Mouse (Mus musculus) adrenal gland, adult 18-20 months (tissue): ENCODE data around the gene Gm10337. TPM values are rescaled to one million over a fixed set of nuclear protein-coding genes. Genes with fewer than 3 reads are reported as not detected.

Experiments used
- DNase-seq, 2 experiments: peaks; one replicate each; pipeline ENCODE4 v3.0.0; 2021 to 2022; ENCODE audit warnings: low spot score in 2 of 2
- total RNA-seq, 2 experiments: library from RNA; stranded (reverse); gene quantifications; 1 replicate in 1 of 2; 2 replicates in 1 of 2; pipeline ENCODE4 v1.2.3; 2021

Gm10337 gene
- total RNA-seq, 2 experiments from 2014 or later = not detected

DNA sequence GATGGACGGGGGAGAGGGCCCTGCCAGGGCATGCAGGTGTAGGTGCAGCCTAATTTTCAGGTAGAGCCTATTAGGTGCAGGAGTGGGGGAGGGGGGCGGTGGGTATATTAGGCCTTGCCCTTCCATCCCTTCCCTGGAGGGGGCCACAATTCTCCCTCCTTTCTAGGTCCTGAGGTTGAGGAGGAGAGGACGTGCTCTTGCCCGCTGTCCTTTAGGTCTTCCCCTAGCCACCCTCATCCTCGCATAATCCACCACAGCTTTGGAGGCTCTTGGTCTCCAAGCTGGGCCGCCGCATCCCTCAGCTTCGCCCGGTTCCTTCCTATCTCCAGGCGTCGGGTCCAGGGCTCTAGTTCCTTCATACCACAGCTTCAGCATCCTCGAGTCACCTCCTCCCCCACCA, 12.8 kb downstream of the Gm10337 start:
- DNase-seq = no peak

GRCm38 (mm10) chr15:102516728-102517404, 13.3 kb downstream of the Gm10337 start, which contains the start of gene Map3k12:
Map3k12 (minus strand) TSS chr15:102517064.
- peak; percentile 76 to 78 for DNase-seq

GRCm38 (mm10) chr15:102517631-102517975, 14.1 kb downstream of the Gm10337 start:
- no peak for DNase-seq

DNA sequence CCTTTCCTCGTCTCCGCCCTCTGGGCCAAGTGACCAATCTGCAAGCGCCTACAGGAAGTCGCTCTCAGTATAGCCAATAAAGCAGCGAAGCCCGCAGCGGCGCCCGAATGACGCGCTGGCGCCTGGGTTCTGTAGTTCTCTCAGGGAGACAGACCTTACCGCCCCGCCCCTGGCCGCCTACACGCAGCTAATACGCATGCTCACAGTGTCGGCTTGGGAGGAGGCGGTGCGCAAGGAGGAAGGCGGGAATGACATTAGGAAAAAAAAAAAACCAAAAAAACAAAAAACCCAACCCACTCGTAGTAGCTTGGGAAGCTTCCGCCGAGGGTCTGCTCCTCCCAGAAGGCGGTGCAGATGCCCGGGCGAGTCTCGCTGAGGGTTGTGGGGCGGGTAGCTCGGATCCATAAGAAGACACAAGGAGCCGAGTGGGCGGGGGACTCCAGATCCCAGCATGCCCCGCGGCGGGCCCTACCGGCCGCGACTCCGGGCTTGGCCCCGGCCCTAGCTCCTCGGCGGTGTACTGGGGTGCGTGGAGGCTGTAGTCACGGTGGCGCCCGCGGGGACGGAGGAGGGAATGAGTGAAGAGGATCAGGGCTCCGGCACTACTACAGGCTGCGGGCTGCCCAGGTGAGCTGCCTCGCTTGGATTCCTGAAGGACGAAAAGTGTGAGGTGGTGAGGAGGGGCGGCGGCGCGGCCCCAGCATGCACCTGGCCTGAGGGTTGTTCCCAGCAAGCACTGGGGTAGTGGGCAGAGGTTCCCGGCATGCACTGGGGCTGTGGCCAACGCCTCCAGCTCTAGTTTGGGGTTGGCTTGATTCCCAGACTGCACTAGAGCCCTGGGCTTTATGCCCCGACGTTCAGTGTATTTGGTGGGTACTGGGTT, 14.7 kb downstream of the Gm10337 start, which contains the start of gene Tarbp2:
Gene Tarbp2 (plus strand): TSS at position 217 of the 883 bp plus-strand sequence.
- DNase-seq = peak; percentile 96

DNA sequence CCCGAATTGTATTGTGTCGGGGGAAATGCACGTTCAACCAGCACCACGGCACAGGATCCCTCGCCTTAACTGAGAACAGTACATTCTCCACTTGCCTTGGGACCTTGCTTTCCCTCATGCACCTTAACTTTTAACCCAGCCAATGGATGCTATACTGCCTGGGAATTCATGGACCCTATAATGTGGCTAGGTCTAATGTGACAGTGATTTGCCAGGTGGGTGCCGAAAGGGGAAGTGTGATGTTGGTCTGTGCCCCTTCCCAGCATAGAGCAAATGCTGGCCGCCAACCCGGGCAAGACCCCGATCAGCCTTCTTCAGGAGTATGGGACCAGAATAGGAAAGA, 15.3 kb downstream of the Gm10337 start:
- no peak for DNase-seq

DNA sequence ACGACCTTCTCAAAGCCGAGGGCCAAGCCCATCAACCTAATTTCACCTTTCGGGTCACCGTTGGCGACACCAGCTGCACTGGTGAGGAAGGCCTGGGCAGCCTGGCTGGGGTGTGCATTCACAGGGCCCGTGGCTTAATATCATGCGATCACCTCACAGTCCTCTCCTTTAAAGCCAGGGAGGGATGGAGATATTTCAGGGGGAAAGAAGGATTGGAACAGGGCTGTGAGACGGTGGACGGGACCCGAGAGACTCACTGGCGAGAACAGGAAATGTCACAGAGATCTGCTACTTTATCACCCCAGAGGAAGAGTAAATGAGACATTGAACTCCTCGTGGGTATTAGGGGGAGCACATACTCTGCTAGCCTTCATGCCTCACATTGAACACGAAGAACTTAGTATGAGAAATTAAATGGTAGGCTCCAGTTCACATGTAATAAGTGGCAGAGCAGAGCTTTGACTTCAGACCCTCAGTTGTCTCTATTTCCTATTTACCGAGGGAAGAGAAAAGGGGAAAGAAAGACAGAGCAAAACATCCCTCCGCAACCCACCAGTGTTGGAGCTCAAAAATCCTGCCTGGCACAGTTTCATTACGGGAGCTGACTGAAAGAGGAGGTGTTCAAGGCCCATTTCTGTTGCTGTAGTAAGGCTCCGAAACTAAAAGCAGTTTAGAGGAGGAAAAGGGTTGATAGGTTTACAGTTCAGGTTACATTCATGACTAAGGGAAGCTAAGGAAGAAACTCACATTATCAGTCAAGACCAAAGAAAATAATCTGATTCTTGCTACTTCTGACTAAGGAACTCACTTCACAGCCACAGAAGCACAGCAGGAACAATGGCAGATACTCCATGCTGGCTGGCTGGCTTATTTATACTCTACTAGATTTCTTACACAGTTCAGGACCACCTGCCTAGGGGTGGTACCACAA, 16.0 kb downstream of the Gm10337 start:
- DNase-seq = no peak

- DNase-seq = no peak
These were observed 16.9 kb downstream of the Gm10337 start for GRCm38 (mm10) chr15:102520416-102520815.

- DNase-seq = no peak
These were observed 18.0 kb downstream of the Gm10337 start for GRCm38 (mm10) chr15:102521480-102521879.

DNA sequence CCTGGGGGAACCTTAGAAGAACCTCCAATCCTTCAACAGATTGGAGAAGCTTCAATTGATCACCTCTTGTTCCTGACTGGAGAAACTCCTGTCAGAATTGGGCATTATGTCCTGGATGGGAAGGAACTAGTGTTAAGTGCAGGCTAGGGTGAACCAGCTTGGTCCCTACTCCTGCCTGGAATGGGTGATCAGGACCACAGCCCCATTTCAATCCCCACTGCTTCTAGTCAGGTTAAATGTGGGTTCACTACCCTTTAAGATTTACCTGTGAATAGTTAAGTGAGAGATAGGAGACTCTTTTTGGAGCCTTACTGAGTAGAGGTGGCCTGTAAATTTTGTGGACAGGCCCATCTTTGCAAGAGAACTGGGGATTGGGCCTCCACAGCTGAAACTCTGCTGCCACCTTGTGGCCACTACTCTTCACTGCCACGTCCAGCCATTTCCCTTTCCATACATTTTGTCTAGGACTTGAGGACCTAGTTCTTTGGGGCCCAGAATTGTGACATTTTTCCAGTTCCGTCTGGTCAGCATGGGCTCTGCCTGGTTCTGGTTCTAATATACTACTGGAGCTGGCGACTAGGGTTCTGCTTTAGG, 21.5 kb downstream of the Gm10337 start, which contains the start of gene Npff:
Gene Npff (minus strand): TSS at position 51 of the 594 bp plus-strand sequence.
- DNase-seq = peak; percentile 72 to 74

DNA sequence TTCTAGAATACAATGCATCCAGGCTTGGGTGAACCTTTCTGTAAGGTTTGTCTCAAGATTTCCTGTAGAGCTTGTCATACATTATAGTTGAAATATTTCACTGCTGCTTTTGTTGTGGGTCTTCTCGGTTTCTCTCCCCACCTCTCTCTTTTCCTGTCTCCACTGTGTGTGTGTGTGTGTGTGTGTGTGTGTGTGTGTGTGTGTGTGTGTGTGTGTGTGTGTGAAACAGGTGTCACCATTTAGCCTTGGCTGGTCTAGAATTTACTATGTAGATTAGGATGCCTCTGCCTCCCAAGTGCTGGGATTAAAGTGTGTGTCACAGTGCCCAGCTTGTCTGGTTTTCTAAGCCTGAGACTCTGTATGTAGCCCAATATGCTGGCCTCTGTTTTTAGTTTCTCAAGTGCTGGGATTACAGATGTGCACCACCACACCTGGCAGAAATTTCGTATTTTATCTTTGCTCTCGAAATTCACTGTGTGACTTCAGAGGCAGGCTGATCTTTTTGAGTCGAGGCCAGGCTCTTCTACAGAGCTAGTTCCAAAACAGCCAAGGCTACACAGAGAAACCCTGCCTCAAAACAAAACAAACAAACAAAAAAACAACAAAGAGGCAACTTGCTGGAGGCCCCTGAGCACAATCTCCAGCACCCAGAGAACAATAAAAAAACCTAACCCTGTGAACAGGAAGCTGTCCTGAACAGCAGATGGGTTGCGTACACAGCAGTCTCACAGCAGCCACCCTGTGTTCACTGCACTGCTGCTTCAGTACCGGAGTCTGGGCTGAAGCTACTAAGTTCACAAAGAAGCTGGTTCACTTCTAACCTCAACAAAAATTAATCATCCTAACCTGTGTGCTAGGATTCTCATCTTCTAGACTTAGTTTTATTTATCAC, 22.8 kb downstream of the Gm10337 start:
- DNase-seq = no peak

GRCm38 (mm10) chr15:102527936-102528335, 24.4 kb downstream of the Gm10337 start:
- no peak for DNase-seq

- DNase-seq = no peak
These were observed 24.9 kb downstream of the Gm10337 start for GRCm38 (mm10) chr15:102528396-102528795.

- DNase-seq = no peak
These were observed 27.0 kb downstream of the Gm10337 start for GRCm38 (mm10) chr15:102530566-102530965.

DNA sequence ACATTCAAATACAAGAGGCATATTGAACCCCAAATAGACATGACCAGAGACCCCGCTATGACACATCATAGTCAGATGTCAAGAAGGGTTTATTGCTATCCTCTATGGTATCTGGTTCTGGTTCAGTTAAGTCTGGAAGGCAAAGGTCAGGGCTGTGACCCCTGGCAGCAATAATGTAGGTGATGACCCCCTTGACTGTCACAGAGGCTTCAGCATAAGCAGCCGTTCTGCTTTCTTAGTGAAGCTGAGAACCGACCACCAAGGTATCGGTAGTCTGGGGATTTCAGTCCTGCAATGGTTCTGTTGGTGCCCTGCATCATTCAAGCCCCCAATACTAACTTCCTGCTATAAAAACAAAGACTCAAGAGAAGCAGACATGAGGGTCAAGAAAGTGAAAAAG, 28.1 kb downstream of the Gm10337 start:
- DNase-seq = no peak

DNA sequence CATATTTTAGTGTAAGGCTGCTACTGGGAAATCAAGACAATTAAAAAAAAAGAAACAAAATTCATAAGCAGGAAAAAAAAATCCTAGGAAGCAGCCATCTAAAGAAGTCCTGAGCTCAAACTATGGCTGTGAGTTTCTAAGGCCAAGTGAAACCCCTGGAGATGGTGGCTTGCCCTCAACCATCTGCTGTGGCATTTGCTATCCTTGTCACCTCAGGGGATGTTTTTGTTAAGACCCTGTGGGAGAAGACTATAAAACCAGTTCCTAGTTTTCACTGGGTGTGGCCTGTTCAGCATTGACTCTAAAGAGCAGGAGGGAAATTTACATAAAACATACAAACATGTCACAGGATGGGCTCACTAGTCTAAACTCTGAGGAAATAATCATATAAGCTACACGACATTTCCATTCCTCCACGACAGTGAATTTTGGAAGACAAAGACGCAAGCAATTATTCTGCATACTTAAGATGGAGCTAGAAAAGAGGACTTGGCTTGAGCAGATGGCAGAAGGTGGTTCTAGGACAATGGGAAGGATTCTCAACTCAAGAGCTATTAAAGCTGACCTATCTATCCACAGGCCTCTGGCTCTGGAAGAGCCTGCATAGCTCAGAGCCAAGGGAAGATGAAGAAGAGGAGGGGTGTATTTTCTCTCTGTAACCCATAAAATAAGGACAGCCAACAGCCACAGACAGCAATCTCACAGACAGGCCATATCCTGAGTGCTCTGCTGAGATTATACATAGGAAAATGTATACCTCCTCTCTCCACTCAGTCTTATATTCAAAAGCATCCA, 28.8 kb downstream of the Gm10337 start:
- DNase-seq = no peak

DNA sequence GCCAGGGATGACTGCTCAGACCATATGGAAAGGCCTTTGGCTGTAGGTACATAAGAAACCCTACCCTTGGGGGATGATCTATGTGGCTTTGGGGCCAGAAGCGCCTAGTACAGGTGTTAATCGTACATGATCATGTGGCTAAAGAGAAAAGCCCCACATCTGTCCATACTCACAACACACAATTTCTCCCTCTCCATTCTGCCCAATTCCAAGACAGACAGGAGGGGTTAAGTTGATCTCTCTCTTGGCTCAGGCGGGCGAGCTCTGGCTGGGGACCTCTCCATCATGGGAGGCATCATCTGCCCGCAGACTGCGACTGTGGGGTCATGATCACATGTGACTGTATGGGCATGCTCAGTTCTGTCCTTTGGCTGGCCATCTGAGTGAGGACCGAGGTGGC, 30.4 kb downstream of the Gm10337 start:
- DNase-seq = no peak

GRCm38 (mm10) chr15:102544801-102545200, 41.3 kb downstream of the Gm10337 start:
- DNase-seq = no peak

GRCm38 (mm10) chr15:102546246-102546645, 42.7 kb downstream of the Gm10337 start:
- DNase-seq = no peak
